Mouse (Mus musculus) embryonic fibroblast, embryonic 13.5 days (primary cell): ENCODE data around the gene Cobl.

Experiments
- CTCF ChIP-seq: IDR thresholded peaks from 2 replicates; pipeline ENCODE4 v1.5.1; 2011; ENCODE audit warnings: mild to moderate bottlenecking, control low read depth, low read length, moderate library complexity, borderline replicate concordance; ENCODE audit not compliant: insufficient read depth
- POLR2A ChIP-seq: IDR thresholded peaks from 2 replicates; pipeline ENCODE4 v1.6.1; 2011; ENCODE audit warnings: low read depth, mild to moderate bottlenecking, control low read depth, low read length, moderate library complexity

DNA sequence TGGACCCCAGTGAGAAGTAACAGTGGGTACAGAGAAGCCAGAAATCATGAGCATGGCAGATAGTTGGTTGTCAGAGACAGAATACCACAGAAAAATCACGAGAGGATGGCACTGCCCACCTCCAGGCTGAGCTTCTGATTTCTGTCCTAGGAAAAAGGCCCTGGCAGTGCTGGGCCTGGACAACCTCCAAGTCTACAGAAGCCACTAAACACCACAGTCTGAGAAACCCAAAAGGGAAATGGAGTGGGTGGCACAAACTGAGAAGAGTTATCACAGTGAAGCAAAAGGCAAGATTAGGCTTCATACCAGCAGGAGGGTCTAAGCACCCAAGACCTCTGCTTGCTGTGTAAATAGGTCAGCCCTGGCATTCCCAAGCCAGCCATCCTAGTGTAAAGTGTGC, 1.8 kb upstream of the Cobl start:
- TF ChIP-seq CTCF (no peak), POLR2A (no peak)
